Mouse (Mus musculus): ENCODE measurements around the gene Gm20517.

DNA sequence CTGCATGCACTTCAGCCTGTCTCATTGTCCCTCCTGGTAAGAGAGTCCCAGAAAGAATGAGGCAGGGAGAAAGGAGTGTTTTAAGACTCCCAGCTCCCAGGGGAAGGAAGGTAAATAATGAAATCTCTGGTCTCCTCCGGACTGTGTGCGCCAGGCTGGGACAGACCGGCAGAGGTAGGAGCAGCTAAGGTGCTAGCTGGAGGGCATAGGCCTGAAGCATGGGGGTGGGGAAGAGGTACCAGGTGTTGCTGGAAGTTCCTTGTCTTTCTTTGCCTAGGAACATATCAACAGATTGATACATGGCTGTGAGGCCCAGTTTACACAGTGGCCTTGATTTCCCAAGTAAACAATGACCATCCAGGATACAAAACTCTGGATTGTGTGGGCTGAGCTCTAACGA lies 97.6 kb downstream of the Gm20517 start:
- no peak for TF ChIP-seq CTCF (IDR thresholded peaks at IDR 0.05; ENCODE audit: low read depth)
- no peak for TF ChIP-seq EP300 (IDR thresholded peaks at IDR 0.05; ENCODE audit: low read depth)
